Mouse (Mus musculus): ENCODE measurements around the gene Ly75.

- no peak for TF ChIP-seq CTCF (conservative IDR thresholded peaks at IDR 0.05; ENCODE audit: insufficient read depth, insufficient read length, low read depth, low read length)
- TF ChIP-seq POLR2A (IDR thresholded peaks at IDR 0.05; ENCODE audit: low read depth, low read length), result no peak
Observed at GRCm38 (mm10) chr2:60284467-60284821, 98.7 kb downstream of the Ly75 start, which contains the start of gene Cd302.

All from kidney, adult 2 months (tissue).